In the genomic region with DNA sequence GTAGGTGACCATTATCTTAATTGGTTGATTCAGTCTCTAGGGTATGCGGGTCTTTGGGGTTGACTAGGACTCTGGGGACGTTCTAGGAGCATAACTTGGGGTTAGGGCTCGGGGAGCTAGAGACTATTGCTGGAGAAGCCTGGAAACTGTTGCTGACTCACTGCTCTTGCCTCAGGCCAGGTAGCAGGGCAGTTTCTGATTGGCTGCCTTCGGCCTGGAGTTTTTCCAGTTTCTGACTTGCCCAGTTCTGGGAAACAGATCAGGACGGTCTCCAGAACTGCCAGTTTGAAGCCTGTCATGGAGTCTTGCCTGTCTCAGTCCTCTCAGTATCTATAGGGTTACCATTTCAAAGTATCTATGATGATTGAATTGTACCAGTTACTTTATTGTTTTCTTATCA, we compare ENCODE assay signal across 29 mouse cellular contexts.
DNase-seq lines count a peak whose midpoint lies in the region; ATAC-seq and TF ChIP-seq lines count a peak whose summit lies in the region.
"Had no signal": no experiment of that assay in that cellular context is flagged by ENCODE, and none has a peak within 500 bp of the region (broad histone marks: within the 10 kb centered on the region; RNA-seq: fewer than 3 reads in every experiment).

No protein-coding gene starts in this region.

- intact Hi-C loops in heart, postnatal 25 days (cut with DNase I) = no loop called here

- H3K27ac ChIP-seq in ES-E14 (ENCODE audit: insufficient read depth, low read depth, low read length, poor library complexity, severe bottlenecking) = peak overlapping the region; percentile 70; the same call in 1 of the 2 replicates
- H3K27ac ChIP-seq in kidney, adult 2 months (ENCODE audit: insufficient read depth, low read depth, low read length) = no peak overlapping the region
- H3K27ac ChIP-seq: embryonic facial prominence, embryonic 10.5 days; embryonic facial prominence, embryonic 13.5 days; forebrain, embryonic 10.5 days; forebrain, embryonic 13.5 days; hindbrain, embryonic 10.5 days; hindbrain, embryonic 13.5 days had no signal

- H3K36me3 ChIP-seq in ES-E14 (ENCODE audit: control insufficient read depth, insufficient read depth, low read length, poor library complexity, severe bottlenecking) = no peaks in the 10 kb centered on the region
- no peaks in the 10 kb centered on the region for H3K36me3 ChIP-seq in kidney, adult 2 months (ENCODE audit: control insufficient read depth, insufficient read depth, low read length)
- H3K36me3 ChIP-seq: embryonic facial prominence, embryonic 10.5 days; embryonic facial prominence, embryonic 13.5 days; forebrain, embryonic 10.5 days; G1E; hindbrain, embryonic 10.5 days; hindbrain, embryonic 13.5 days had no signal

- ATAC-seq in inflammation-experienced regulatory T-cells, adult 6 months = no peak
- ATAC-seq: CD4-positive, CD25-positive, alpha-beta regulatory T cell, adult 4 months; forebrain, embryonic 13.5 days; forebrain, embryonic 16.5 days; hindbrain, embryonic 16.5 days; intestine, embryonic 16.5 days had no signal

- H3K9ac ChIP-seq in ES-E14 (ENCODE audit: insufficient read depth, low read depth, low read length, poor library complexity, severe bottlenecking) = no peak overlapping the region
- H3K9ac ChIP-seq: embryonic facial prominence, embryonic 13.5 days; forebrain, embryonic 13.5 days; hindbrain, embryonic 13.5 days had no signal

- H3K4me3 ChIP-seq in ES-E14 (ENCODE audit: insufficient read depth in 1 of 2, low read depth in 1 of 2, low read length in 2 of 2, poor library complexity in 1 of 2, severe bottlenecking in 1 of 2) = no peak overlapping the region
- no peak overlapping the region for H3K4me3 ChIP-seq in kidney, adult 2 months (ENCODE audit: insufficient read depth, low read depth, low read length)
- H3K4me3 ChIP-seq: embryonic facial prominence, embryonic 10.5 days; embryonic facial prominence, embryonic 13.5 days; forebrain, embryonic 10.5 days; forebrain, embryonic 13.5 days; hindbrain, embryonic 10.5 days; hindbrain, embryonic 13.5 days had no signal

- peak; percentile 10 to 49 for DNase-seq in adrenal gland, adult (ENCODE audit: inconsistent age in 2 of 2, low spot score in 1 of 2)
- DNase-seq in adrenal gland, adult 8-10 months = no peak
- peak; percentile 53 for DNase-seq in 3134 (ENCODE audit: extremely low read depth, insufficient read length, low spot score)
- DNase-seq in ES-E14 (ENCODE audit: low read depth, low spot score) = no peak
- DNase-seq in ZHBTc4 (ENCODE audit: low read depth, low spot score) = peak; percentile 76
- DNase-seq in kidney, adult 2 months = no peak
- no peak for DNase-seq in heart, postnatal 25 days (ENCODE audit: low spot score)
- DNase-seq: adrenal gland, postnatal 36 days; cerebellum, adult 11 months; cerebellum, adult 8-10 months; cerebellum, postnatal 10 days; cerebellum, postnatal 36 days; embryo, embryonic 11 days; gastrocnemius, postnatal 10 days; heart, adult 11 months; heart, postnatal 36 days; kidney, adult 18-20 months had no signal

- H3K27me3 ChIP-seq in kidney, adult 2 months (replicated peaks; ENCODE audit: control insufficient read depth, insufficient read depth, low read length) = no peaks in the 10 kb centered on the region; the same call in 1 of the 2 replicates
- H3K27me3 ChIP-seq: embryonic facial prominence, embryonic 13.5 days; forebrain, embryonic 13.5 days; hindbrain, embryonic 13.5 days had no signal

- in situ Hi-C loops in ES-E14 (cut with MboI; ENCODE audit: low sequenced_read_pairs in 2 of 2, unreplicated experiment in 2 of 2) = no loop called here

- H3K9me3 ChIP-seq in ES-E14 (ENCODE audit: control insufficient read depth, insufficient read depth, low read depth, low read length) = no peaks in the 10 kb centered on the region
- H3K9me3 ChIP-seq: embryonic facial prominence, embryonic 10.5 days; embryonic facial prominence, embryonic 13.5 days; forebrain, embryonic 13.5 days; hindbrain, embryonic 10.5 days; hindbrain, embryonic 13.5 days had no signal

- no peak for TF ChIP-seq CTCF in kidney, adult 2 months (conservative IDR thresholded peaks at IDR 0.05; ENCODE audit: insufficient read depth, insufficient read length, low read depth, low read length)

- no peak for TF ChIP-seq POLR2A in kidney, adult 2 months (IDR thresholded peaks at IDR 0.05; ENCODE audit: low read depth, low read length)

- H3K4me1 ChIP-seq in ES-E14 (ENCODE audit: control insufficient read depth in 2 of 2, insufficient read depth in 2 of 2, low read length in 2 of 2, poor library complexity in 1 of 2) = peaks cover 8 to 11% of the 10 kb centered on the region in 2 experiments
- no peaks in the 10 kb centered on the region for H3K4me1 ChIP-seq in kidney, adult 2 months (ENCODE audit: control insufficient read depth, insufficient read depth, low read length)
- H3K4me1 ChIP-seq: embryonic facial prominence, embryonic 10.5 days; embryonic facial prominence, embryonic 13.5 days; forebrain, embryonic 13.5 days; hindbrain, embryonic 10.5 days; hindbrain, embryonic 13.5 days had no signal

- 87% methylated on average over 5 of the region's 5 CpGs for WGBS in kidney, adult 2 months

TF ChIP-seq in ES-E14, 5 proteins besides CTCF, POLR2A, EP300 and RAD21:
- TF ChIP-seq MAFK (IDR thresholded peaks at IDR 0.05; ENCODE audit: insufficient read depth, low read depth, low read length) (peak; percentile 32; the same call in 1 of the 2 replicates), ZC3H11A (IDR thresholded peaks at IDR 0.05; ENCODE audit: borderline replicate concordance, low read depth, low read length) (no peak)

Comparison
In these comparisons a context has a peak if more than half of its experiments do, and no peak if none do; other contexts are left out.
1. DNase-seq: peak in adrenal gland, adult (2 of 2), 3134 (single experiment) and ZHBTc4 (single experiment); none in adrenal gland, adult 8-10 months (single experiment), ES-E14 (single experiment), kidney, adult 2 months (single experiment) and heart, postnatal 25 days (single experiment).